Mouse (Mus musculus) gastrocnemius, postnatal 25 days (tissue): ENCODE results near the gene Pmepa1. TPM values are rescaled to one million over a fixed set of nuclear protein-coding genes. Genes with fewer than 3 reads are reported as not detected.

Experiments
- DNase-seq: peaks from one replicate; pipeline ENCODE4 v3.0.0; 2022
- total RNA-seq, 2 experiments: library from RNA; stranded (reverse); gene quantifications; 1 replicate in 1 of 2; 2 replicates in 1 of 2; pipeline ENCODE4 v1.2.3; 2021

Pmepa1 gene
- total RNA-seq, 2 experiments from 2014 or later: 18.2 to 19.2 TPM

- no peak for DNase-seq
These were observed 50.4 kb downstream of the Pmepa1 start for GRCm38 (mm10) chr2:173225906-173226305.

GRCm38 (mm10) chr2:173224832-173225231 lies 51.5 kb downstream of the Pmepa1 start:
- no peak for DNase-seq

GRCm38 (mm10) chr2:173224097-173224496 lies 52.2 kb downstream of the Pmepa1 start:
- DNase-seq: no peak

GRCm38 (mm10) chr2:173223496-173223895 lies 52.8 kb downstream of the Pmepa1 start:
- no peak for DNase-seq

- no peak for DNase-seq
These were observed 55.6 kb downstream of the Pmepa1 start for GRCm38 (mm10) chr2:173220754-173221153.

GRCm38 (mm10) chr2:173219256-173219954 lies 56.9 kb downstream of the Pmepa1 start:
- DNase-seq: no peak

GRCm38 (mm10) chr2:173218416-173219141 lies 57.8 kb downstream of the Pmepa1 start, which contains the start of gene Zbp1:
Gene Zbp1, minus strand, starts transcription at chr2:173218923.
- DNase-seq: no peak

- no peak for DNase-seq
These were observed 58.5 kb downstream of the Pmepa1 start for GRCm38 (mm10) chr2:173217763-173218258.

- no peak for DNase-seq
These were observed 59.1 kb downstream of the Pmepa1 start for GRCm38 (mm10) chr2:173217246-173217645.

- no peak for DNase-seq
These were observed 59.5 kb downstream of the Pmepa1 start for GRCm38 (mm10) chr2:173216840-173217239.

GRCm38 (mm10) chr2:173212227-173212626 lies 64.1 kb downstream of the Pmepa1 start:
- no peak for DNase-seq

- no peak for DNase-seq
These were observed 67.1 kb downstream of the Pmepa1 start for GRCm38 (mm10) chr2:173209091-173209815.

- no peak for DNase-seq
These were observed 69.3 kb downstream of the Pmepa1 start for GRCm38 (mm10) chr2:173207051-173207450.

- no peak for DNase-seq
These were observed 70.7 kb downstream of the Pmepa1 start for GRCm38 (mm10) chr2:173205563-173206099.

- no peak for DNase-seq
These were observed 71.7 kb downstream of the Pmepa1 start for GRCm38 (mm10) chr2:173204671-173205070.

GRCm38 (mm10) chr2:173203726-173204125 lies 72.6 kb downstream of the Pmepa1 start:
- no peak for DNase-seq

- DNase-seq: no peak
These were observed 73.2 kb downstream of the Pmepa1 start for GRCm38 (mm10) chr2:173202924-173203689.

GRCm38 (mm10) chr2:173194796-173195195 lies 81.5 kb downstream of the Pmepa1 start:
- no peak for DNase-seq

GRCm38 (mm10) chr2:173187182-173187855 lies 89.0 kb downstream of the Pmepa1 start:
- no peak for DNase-seq

- peak; percentile 62 for DNase-seq
These were observed 90.0 kb downstream of the Pmepa1 start for GRCm38 (mm10) chr2:173186047-173186943.
